Mouse (Mus musculus) layer of hippocampus, postnatal 25 days (tissue): ENCODE measurements at regions not wholly inside any gene's neighbourhood (a gene's known extent, or its start where the extent isn't known, plus 50 kb on each side); places are given as distances from the start of the nearest gene placed in this dataset.
"Not testable (repeated sequence)": the region's sequence is repeated elsewhere in the genome, so short reads cannot be mapped to it uniquely, and the experiment has no call there.

ENCODE experiments used
- DNase-seq, 2 experiments: peaks; one replicate each; pipeline ENCODE4 v3.0.0; 2022; ENCODE audit warnings: mixed read lengths in 2 of 2, low spot score in 1 of 2; ENCODE audit errors: extremely low spot score in 1 of 2

DNA sequence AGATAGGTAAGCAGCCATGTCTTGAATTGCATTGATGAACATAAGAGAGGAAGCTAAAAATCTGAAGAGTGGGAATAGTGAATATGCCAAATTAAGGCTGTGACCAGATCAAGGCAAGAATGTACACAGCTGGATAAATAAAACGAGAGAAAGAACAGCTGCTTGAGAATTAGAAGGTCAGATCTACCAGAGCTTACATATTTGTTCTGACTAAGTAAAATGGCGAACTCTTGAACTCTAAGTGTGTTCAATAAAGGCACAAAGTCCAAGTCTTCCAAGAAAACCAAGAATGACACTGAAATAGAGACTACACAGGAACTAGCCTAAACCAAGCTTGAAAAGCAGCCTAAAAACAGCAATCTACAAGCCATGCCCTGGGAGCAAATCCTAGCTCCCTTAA lies 533.8 kb downstream of the Cypt12 start:
- no peak for DNase-seq

DNA sequence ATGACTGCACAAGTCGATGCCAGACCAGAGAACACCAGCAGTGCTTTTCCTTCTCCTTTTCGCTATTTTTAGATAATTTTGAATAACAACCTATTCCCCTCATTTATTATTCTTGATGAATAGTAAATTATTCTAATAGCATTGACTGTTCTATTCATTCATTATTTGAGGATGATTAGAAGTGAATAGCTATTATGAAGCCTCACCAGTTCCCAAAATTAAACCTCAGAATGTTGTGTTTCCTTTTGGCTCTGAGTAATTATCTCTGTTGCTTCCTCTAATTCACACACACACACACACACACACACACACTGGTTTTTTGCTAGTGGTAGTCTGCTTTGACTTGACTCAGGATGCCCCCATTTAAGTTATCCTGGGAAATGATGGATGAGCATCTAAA lies 540.7 kb downstream of the Cypt12 start:
- no peak for DNase-seq

DNA sequence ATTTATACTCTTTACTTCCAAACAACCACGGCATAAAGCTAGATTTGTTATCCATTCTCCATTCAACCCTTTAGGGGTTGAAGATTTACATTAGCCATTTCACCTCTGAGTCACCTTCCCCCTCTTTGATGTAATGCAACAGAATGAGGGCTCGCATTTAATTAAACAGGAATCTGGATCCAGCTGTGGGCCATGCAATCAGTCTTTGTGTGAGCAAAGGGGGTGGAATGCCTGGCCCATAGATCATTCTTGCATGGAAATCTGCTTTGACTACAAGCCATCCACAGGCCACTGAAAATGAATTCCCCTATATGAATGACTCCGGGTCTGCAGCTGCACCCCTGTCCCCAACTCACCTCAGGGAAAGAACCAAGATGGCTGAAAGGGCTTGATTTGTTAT lies 574.4 kb downstream of the Cypt12 start:
- DNase-seq: no peak

DNA sequence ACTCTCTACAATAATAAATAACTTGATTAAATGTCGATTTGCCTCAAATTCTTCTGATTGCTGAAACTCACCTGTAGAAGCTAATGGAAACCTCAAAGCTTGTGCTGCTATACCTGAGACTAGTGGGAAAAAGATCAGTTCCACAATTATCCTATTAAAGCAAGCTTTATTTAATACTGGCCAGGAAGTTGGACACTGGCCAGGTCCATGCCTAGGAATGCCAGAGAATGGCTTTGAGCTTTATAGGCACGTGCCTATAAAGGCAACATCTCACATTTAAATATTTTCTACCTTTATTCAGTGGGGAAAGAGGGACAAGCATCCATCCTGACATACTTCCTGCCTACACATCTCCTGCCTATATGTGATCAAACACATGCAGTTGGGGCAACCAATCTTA lies 575.8 kb downstream of the Cypt12 start:
- no peak for DNase-seq

DNA sequence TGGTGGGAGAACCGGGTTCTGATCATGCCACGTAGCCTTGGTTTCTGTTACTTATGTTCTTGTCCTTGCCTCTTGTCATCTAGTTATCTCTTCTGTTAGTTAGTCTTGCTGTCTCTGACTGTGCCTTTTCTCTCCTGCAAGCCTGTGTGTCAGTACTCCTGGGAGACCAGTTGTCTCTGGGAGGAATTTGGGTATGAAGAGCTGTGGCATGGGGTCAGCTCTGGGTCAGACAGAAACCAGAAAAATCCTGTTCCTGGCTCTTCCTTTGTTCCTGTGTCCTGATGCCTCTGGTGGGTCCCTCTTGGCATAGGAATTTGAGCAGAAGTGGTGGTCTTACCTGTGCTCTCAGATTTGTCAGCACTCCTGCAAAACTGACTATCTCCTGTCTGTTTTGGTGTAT lies 609.0 kb downstream of the Cypt12 start:
- DNase-seq: no peak

DNA sequence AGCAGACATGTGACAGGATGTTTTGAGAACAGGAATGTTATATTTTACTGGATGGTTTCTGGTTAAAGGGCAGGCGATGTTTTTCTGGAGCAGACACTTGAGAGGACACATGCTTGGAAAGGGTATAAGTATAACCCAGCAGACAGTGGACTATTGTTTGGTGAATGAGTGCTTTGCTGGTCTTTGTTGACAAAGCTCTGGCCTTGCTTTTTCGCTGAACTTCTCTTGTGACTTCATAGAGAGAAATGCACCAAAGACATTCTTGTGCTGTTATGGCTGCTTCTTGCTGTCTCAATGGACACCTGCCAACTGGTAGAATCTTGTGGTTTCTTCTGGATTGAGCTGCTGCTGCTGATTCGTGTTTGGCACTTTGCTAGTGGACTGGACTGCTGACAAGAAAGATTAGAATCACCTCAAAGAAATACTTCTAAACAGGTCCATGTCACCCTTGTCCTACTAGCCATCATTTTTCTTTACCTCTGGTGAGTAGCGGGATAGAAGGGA lies 612.1 kb downstream of the Cypt12 start:
- no peak for DNase-seq

DNA sequence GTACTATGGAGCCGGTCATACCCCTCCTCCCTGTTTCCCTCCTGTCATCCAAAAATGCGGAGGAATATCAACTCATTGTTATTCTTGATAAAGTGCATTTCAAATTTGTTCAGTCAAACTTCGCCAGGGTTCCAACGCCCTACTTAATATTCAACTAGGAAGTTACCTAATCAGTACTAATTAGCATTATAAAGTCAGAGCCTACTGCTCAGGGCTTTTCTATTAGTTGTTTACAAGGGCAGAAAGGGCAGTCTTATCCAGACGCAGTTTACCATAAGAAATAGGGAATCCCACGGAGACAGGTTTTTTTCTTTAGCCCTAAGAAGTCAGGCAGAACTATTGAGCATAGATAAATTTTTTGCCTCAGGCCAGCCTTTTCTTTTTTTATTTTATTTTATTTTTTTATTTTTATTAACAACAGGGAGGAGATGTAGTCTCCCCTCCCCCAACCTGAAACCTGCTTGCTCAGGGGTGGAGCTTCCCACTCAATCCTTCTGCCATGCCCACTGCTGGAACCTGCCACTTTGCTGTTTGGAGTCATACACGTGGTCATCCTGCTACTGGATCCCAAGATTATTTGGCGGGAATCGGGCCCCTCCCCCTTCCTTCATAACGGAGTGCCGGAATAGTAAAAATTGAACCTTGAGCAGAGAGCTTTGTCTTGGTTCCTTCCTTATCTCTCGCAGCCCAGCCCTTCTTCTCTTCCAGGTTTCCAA lies 632.9 kb downstream of the Cypt12 start:
- DNase-seq: not testable (repeated sequence)

DNA sequence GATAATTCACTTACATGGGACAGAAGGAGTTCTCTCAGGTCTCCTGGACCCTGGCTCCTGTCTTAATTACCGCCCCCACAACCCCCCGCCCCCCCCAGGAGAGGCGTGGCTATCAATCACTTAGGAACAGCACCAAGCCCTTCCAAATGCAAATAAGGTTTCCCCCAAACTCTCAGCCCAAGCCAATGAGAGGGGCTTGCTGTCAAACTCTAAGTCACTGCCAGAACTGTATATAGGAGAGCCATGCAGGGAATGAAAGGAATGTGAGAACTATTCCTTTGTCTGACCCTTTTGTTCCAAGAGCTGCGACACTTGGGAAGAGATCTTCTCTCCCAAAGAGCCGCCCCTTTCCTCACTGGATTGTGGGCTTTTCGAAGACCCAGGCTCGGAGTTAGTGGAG lies 672.4 kb downstream of the Cypt12 start:
- DNase-seq: no peak

DNA sequence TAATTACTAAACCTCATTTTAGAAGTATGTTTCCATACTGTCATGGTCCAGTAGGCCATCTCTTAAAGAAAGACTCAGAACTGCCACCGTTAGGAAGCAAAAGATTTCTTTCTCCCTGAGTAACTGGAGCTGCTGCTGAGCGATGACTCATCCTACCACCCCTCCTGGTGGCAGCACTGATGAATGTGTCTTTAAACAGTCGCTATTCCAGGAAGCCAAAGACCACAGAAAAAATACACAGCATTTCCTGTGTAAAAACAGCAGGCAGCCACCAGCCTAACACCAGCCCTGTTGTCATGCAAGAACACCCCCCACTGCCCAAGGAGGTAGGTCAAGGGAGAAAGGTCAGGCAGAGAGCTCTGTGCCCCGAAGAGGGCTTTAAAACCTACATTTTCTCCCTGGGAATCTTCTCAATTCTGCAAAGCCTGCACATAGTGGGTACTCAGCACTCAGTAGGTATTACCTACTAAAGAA lies 675.7 kb downstream of the Cypt12 start:
- peak; percentile 17 to 31 for DNase-seq

DNA sequence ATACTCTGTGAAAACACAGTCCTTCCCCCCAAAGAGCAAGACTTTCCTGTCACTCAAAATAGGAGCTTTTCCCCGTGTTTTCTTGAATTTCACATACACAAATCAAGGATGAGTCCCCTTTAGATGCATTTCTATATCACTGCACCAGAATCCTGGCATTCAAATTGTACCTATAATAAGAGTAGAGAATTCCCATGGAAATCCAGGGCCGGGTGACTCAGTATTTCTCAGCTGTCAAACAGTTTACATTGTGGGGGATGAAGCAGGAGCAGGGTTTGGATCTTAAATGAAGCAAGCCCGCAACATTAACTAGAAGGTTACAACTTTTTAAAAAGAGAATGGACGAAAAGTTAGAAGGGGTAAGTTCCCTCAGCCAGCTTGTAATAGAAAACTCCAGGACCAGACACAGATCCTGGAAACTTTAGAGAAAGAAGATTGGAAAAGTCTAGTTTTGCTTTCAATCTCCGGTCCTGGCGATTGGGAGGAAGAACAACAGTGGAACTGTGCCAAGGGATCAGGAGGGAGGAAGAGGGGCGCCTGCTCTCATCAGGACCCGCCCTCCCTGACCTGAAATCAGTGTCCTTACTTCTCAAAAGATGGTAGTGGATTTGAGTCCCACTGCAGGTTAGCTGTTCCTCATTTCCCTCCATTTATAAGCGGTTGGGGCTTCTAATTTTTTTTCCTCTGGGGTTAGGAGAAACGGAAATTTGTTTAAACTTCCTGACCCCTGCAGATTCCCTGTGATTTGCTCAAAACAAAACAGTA lies 676.4 kb downstream of the Cypt12 start:
- no peak for DNase-seq

DNA sequence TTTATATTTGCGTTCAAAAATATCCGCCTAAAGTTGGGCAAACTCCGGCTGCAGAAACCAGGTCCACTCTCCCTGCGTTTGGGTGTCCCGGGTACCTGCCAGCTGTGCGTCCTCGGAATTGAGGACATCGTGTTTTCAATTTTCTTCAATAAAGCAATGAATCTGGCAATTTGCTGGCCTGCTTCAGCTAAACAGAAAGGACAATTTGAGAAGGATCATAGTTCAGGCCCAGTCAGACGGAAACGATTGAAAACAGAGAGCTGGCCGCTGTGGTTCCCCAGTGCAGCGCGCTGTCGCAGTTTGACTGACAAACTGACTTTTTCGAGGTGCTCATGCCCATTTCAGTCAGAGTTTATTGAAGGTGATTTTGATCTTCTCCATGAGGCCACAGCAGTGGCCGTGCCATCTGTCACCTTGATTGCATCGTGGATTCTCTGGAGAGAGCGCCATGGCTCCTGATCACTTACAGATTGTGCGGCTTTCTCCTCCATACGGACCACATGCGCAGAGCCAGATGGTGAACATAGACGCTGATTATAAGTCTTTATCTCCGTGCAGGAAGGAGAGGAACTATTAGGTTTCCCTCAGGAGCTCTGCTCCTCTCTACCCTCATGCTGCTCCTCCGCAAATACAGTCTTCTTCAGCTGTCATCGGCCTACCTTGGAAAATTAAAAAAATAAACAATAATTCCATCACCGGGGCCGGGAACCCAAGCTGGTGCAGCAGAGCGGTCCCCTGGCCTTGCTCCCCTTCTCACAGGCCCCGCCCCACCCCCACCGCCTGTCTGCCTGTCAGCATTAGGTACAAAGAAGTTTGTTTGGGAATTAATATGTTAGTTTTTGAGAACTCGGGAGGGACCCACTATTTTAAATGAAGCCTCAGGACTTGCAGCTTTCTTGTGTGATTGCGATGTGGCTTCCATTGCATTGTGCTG lies 677.5 kb downstream of the Cypt12 start:
- peak; percentile 32 to 53 for DNase-seq

DNA sequence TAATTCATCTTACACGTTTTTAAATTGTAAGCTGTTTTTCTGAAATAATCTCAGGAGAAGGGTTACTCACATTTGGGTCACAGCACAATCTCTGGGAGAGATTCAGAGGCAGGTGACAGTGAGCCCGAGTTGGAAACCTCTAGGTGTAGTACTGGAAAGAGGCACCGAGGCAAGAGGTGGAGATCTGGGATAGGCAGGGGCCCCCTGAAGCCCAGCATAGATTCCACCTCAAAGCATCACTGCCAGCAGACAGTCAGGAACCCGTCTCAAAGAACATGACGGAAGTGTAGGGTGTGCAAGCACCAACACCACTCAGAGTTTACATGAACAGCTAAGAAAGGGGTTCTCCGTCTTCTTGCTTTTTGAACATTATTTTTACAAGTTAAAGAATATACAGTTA lies 678.2 kb downstream of the Cypt12 start:
- no peak for DNase-seq

DNA sequence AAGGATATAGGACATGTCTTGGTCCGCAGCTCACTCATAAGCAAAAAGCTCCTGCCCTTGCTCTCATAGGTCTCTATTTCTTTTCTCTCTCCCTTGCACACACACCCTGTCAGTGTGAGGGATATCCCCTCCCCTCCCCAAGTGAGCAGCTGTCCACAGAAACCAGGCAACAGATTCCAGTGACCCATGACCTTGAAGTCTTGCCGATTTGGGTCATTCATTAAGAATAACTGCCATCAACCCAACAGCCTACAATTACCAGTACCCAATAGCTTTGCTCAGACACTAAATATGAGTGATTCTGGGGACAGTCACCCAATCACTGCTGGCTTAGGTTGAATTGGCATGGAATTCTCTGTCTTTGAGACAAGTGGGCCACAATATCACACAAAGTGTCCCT lies 678.6 kb downstream of the Cypt12 start:
- DNase-seq: no peak

DNA sequence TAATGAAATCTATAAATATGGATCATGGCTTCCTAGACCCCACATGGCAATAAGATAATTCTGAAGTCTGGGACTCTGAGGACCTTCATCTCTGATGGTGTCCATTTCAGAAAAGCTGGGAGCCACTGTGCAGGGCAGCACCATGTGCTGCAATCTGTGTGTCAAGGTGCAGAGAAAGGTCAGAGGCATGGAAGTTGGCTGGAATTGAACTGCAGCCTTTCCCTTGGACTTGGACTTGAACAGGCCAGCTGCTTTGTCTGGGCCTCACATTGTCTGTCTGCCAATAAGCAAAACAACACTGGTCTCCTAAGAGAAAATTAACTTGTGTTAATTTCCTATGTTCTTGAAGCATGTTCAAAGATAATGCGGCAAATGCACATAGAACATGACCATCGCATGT lies 681.0 kb downstream of the Cypt12 start:
- no peak for DNase-seq

DNA sequence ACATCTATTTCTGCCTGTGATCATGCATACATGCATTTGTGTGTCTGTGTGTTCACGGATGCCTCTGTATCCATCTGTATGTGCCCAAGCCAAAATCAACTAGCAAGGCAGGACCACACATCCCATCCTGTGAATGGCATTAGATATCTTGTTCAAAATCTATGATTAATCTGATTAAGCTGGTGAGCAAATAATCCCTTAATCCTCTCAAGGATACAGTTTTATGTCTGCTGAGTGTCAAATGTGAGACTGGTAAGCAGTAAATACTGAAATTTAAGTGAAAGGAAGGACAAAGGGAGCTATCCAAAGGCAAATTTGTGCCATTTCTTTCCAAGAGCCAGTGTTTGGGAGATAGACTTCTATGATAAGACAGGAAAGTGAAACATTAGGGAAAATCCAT lies 683.4 kb downstream of the Cypt12 start:
- DNase-seq: no peak

DNA sequence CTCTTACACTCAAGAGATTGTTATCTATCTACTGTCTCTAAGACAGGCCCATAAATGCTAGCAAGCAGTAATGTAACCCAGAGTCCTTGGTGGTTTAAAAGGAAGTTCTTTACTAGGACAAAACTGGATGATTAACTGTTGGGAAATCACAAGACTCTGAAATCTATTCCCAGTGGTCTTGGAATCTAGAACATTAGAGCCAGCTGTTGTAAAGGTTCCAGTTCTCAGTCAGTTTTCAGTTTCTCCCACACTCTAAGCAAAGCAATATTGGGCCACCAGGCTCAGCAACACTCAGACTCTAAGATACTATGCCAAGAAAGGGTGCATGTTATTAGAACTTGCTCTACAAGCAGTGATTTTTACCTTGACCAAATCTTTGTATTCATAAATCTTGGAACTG lies 686.6 kb downstream of the Cypt12 start:
- DNase-seq: no peak

DNA sequence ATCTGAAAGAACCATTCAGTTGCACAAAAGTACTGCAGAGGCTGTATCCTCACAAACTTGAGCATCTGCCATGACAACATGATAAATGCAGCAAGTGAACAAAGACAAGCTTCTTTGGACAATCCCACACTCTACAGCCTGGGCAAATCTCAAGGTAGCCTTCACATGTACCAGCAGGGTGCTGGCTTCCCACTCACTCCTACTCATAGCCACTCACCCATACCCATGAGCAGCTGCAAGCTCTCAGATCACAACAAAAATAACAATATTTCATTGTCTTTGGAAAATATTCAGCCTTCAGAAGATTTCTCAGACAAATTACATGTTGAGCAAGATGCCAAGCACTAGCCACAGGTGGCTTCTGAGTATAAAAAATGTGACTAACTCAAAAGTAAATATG lies 689.3 kb downstream of the Cypt12 start:
- DNase-seq: no peak

DNA sequence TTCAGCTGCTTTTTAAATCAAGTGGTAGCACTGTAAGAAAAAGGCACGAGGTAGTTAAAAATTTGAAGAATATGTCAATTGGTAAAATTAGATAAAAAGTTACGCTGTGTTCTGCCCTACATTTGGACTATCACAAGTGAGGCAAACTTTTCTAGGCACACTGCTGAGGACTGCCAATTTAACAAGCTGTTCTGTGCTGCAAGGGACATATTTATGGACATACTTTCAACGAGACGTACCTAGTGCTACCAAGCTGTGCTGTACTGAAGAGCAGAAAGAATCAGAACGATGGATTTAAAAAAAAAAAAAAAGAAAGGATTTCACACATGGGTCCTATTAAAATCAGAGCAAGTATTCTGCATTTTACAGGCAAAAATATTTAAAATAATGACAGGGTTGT lies 692.1 kb downstream of the Cypt12 start:
- no peak for DNase-seq

DNA sequence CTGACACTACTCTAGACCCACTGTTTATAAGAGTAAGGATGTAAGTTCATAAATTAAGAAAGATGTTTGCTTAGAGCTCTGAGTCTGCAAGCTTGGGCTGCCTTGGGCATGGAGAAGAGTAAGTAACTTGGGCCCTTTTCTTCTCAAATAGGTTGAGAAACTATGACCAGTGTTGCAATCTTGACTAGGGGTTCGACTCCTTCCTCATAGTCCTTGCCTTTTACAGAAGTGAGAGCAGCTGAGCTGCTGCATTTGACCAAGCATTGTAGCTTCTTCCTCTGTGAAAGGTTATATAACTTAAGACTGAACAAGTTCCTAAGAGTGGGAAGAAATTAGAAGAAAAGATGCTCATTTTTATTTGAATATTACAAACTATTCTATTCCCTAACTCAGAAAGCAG lies 693.5 kb downstream of the Cypt12 start:
- no peak for DNase-seq

DNA sequence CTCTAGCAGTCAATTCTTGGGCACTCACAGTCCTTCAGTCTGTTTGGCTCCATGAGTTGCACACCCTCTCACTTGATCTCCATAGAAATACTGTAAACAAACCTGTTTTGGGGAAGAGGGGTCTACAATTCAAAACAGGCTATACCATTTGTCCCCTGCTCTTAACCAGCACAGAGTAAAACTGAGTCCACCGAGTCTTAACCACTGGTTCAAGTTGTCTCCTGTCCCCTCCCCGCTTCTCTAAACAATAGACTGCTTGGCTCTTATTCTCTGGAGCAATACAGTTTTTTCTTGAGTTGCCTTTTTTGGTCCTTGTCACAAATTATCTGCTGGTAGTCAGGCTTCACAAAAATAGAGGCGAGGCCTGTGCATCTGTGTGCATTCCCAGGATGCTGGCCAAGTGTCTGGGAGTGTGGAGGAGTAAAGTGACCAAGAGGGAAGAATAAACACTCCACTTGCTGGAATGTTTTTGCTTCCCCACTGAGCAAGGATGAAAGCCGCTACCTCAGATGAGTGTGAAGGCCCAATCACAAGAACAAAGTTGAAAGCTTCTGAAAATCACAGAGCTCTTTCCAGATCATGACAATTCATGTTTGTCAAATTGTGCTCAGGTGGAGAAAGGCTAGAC lies 695.3 kb downstream of the Cypt12 start:
- no peak for DNase-seq
